Mouse (Mus musculus): ENCODE measurements around the gene Cfap52.
A peak's percentile ranks its signal among the peaks of the same experiment; 100 is the strongest.

Cfap52 gene

GRCm38 (mm10) chr11:67925000-67925399 lies 40.5 kb downstream of the Cfap52 start:
- no peak for DNase-seq

- no peak for DNase-seq
Measured at GRCm38 (mm10) chr11:67923720-67924119, 41.7 kb downstream of the Cfap52 start.

- peak; percentile 93 for DNase-seq
Measured at GRCm38 (mm10) chr11:67922755-67923125, 42.7 kb downstream of the Cfap52 start.

- DNase-seq = peak; percentile 92
Measured at GRCm38 (mm10) chr11:67921827-67922754, 43.4 kb downstream of the Cfap52 start, which contains the start of gene Usp43. Usp43 (minus strand) TSS chr11:67922153.

- DNase-seq = peak; percentile 51 to 70
Measured at GRCm38 (mm10) chr11:67921091-67921826, 44.2 kb downstream of the Cfap52 start.

GRCm38 (mm10) chr11:67920226-67920960 lies 45.1 kb downstream of the Cfap52 start:
- DNase-seq = no peak

- no peak for DNase-seq
Measured at GRCm38 (mm10) chr11:67919593-67919992, 45.9 kb downstream of the Cfap52 start.

- no peak for DNase-seq
Measured at GRCm38 (mm10) chr11:67917126-67917525, 48.3 kb downstream of the Cfap52 start.

- DNase-seq = no peak
Measured at GRCm38 (mm10) chr11:67911074-67911473, 54.4 kb downstream of the Cfap52 start.

- no peak for DNase-seq
Measured at GRCm38 (mm10) chr11:67903756-67904155, 61.7 kb downstream of the Cfap52 start.

GRCm38 (mm10) chr11:67897064-67897560 lies 68.3 kb downstream of the Cfap52 start:
- DNase-seq = peak; percentile 47 to 79

- DNase-seq = no peak
Measured at GRCm38 (mm10) chr11:67895641-67896040, 69.8 kb downstream of the Cfap52 start.

GRCm38 (mm10) chr11:67888521-67888920 lies 76.9 kb downstream of the Cfap52 start:
- no peak for DNase-seq

GRCm38 (mm10) chr11:67885921-67886320 lies 79.5 kb downstream of the Cfap52 start:
- no peak for DNase-seq
